ENCODE assay signal across 8 mouse cellular contexts in the genomic region with DNA sequence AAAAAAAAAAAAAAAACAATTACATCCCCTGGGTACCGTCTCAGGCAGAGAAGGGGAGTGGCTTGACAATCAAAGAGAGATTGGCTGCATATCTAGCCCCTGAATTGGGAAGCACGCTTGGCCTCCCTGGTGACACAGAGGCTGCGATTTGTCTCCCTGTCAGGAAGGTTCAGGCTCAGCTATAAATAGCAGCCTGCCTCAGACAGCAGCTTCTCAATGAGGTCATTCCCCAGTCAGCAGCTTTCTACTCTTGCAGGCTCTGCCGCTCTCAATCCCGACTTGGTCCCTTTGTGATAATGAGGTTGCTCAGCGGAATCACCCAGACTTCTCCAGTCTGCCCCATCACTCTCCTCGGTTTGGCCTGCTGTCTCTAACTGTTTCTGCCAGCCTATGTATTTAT. TPM values are rescaled to one million over a fixed set of nuclear protein-coding genes. Genes with fewer than 3 reads are reported as not detected.
DNase-seq lines count a peak whose midpoint lies in the region; ATAC-seq and TF ChIP-seq lines count a peak whose summit lies in the region.

No protein-coding gene starts in this region.

- peak; percentile 64 for DNase-seq in lung, postnatal 10 days
- no peak for DNase-seq in lung, adult 18-20 months
- peak; percentile 69 to 79 for DNase-seq in cerebellum, adult 18-20 months
- DNase-seq in heart, adult 8-10 months (ENCODE audit: low spot score) = peak; percentile 58
- DNase-seq in kidney, postnatal 4 days = peak; percentile 52 to 64
- peak; percentile 30 for DNase-seq in stomach, postnatal 0 days (ENCODE audit: low spot score)
- no peak for DNase-seq in urinary bladder, adult 18-20 months (ENCODE audit: low spot score in 2 of 2)
- no peak for DNase-seq in frontal cortex, postnatal 36 days (ENCODE audit: low spot score in 2 of 2)

- TF ChIP-seq EP300 in stomach, postnatal 0 days (optimal IDR thresholded peaks at IDR 0.05) = no peak

- peak; percentile 78; the same call in 1 of the 2 replicates for ATAC-seq in stomach, postnatal 0 days (ENCODE audit: low FRiP score, low TSS enrichment)

- no peak for TF ChIP-seq CTCF in stomach, postnatal 0 days (IDR thresholded peaks at IDR 0.05; ENCODE audit: low read depth)

- no peaks in the 10 kb centered on the region for H3K36me3 ChIP-seq in stomach, postnatal 0 days (ENCODE audit: control insufficient read depth, insufficient read depth, low read length)

- no peaks in the 10 kb centered on the region for H3K4me1 ChIP-seq in stomach, postnatal 0 days (replicated peaks; ENCODE audit: control insufficient read depth, insufficient read depth)

- no peak overlapping the region for H3K27ac ChIP-seq in stomach, postnatal 0 days (replicated peaks)

- WGBS in stomach, postnatal 0 days = 8% methylated on average over 6 of the region's 7 CpGs

- H3K9ac ChIP-seq in stomach, postnatal 0 days (ENCODE audit: low read length) = no peak overlapping the region

- H3K4me2 ChIP-seq in stomach, postnatal 0 days (replicated peaks; ENCODE audit: low read depth) = no peak overlapping the region

- H3K9me3 ChIP-seq in stomach, postnatal 0 days (ENCODE audit: control insufficient read depth, low read length) = no peaks in the 10 kb centered on the region

- H3K4me3 ChIP-seq in stomach, postnatal 0 days (ENCODE audit: low read depth, low read length) = no peak overlapping the region

- no peaks in the 10 kb centered on the region for H3K27me3 ChIP-seq in stomach, postnatal 0 days (ENCODE audit: control insufficient read depth, insufficient read depth, low read length)

RNA-seq across cellular contexts. Expression of gene Trim67, which starts 12.7 kb away (rescaled TPM):
- under 1 TPM; 0.22 to 0.82 (median 0.50) TPM for total RNA-seq in heart, adult 8-10 months (2022)
- 0.23 and 0.33 TPM in 2 replicates for polyA plus RNA-seq in stomach, postnatal 0 days (2015; fragmentation: Nextera tagmentation; extraction: Ambion mirVana)

RNA-seq across cellular contexts. Expression of gene Fam89a, which starts 28.6 kb away (rescaled TPM):
- 1 to 10 TPM in 3 of 4 experiments, under 1 TPM in 1; 0.72 to 1.5 (median 1.4) TPM for total RNA-seq in heart, adult 8-10 months (2022)
- 12.5 and 13.0 TPM in 2 replicates for polyA plus RNA-seq in stomach, postnatal 0 days (2015; fragmentation: Nextera tagmentation; extraction: Ambion mirVana)

RNA-seq across cellular contexts. Expression of gene Arv1, which starts 58.3 kb away (rescaled TPM):
- total RNA-seq in heart, adult 8-10 months (2022) = 1 to 10 TPM; 3.6 to 6.0 (median 3.9) TPM
- 11.0 and 11.2 TPM in 2 replicates for polyA plus RNA-seq in stomach, postnatal 0 days (2015; fragmentation: Nextera tagmentation; extraction: Ambion mirVana)

RNA-seq across cellular contexts. Expression of gene Ttc13, which starts 58.5 kb away (rescaled TPM):
- total RNA-seq in heart, adult 8-10 months (2022) = 10 to 100 TPM; 13.4 to 18.6 (median 14.7) TPM
- 18.7 and 19.7 TPM in 2 replicates for polyA plus RNA-seq in stomach, postnatal 0 days (2015; fragmentation: Nextera tagmentation; extraction: Ambion mirVana)

Comparison
In these comparisons a context has a peak if more than half of its experiments do, and no peak if none do; other contexts are left out.
1. DNase-seq: peak in lung, postnatal 10 days (single experiment), cerebellum, adult 18-20 months (2 of 2), heart, adult 8-10 months (single experiment), kidney, postnatal 4 days (2 of 2) and stomach, postnatal 0 days (single experiment); none in lung, adult 18-20 months (0 of 2), urinary bladder, adult 18-20 months (0 of 2) and frontal cortex, postnatal 36 days (0 of 2).